Mouse (Mus musculus) lung, adult 2 months (tissue): ENCODE measurements at regions not wholly inside any gene's neighbourhood (a gene's known extent, or its start where the extent isn't known, plus 50 kb on each side); places are given as distances from the start of the nearest gene placed in this dataset.

ENCODE experiments used
- CTCF ChIP-seq: fragments of 200-500 bp; IDR thresholded peaks from 2 replicates; pipeline ENCODE4 v1.5.1; 2011; ENCODE audit warnings: mild to moderate bottlenecking, low read length, control low read depth; ENCODE audit not compliant: insufficient read depth
- POLR2A ChIP-seq: fragments of 200-500 bp; IDR thresholded peaks from 2 replicates; pipeline ENCODE4 v1.6.1; 2011; ENCODE audit warnings: low read depth, mild to moderate bottlenecking, control low read depth, low read length, borderline replicate concordance; ENCODE audit errors: extremely low read depth

- TF ChIP-seq POLR2A (no peak), CTCF (peak; percentile 82)
Measured at GRCm38 (mm10) chr2:28374838-28375237, 71.8 kb upstream of the Ppp1r26 start.
